Mouse (Mus musculus) embryo, embryonic 11 days (tissue): ENCODE measurements at regions not wholly inside any gene's neighbourhood (a gene's known extent, or its start where the extent isn't known, plus 50 kb on each side); places are given as distances from the start of the nearest gene placed in this dataset.

Experiments used
- DNase-seq: peaks from one replicate; pipeline ENCODE4 v3.0.0-alpha.2; 2015

DNA sequence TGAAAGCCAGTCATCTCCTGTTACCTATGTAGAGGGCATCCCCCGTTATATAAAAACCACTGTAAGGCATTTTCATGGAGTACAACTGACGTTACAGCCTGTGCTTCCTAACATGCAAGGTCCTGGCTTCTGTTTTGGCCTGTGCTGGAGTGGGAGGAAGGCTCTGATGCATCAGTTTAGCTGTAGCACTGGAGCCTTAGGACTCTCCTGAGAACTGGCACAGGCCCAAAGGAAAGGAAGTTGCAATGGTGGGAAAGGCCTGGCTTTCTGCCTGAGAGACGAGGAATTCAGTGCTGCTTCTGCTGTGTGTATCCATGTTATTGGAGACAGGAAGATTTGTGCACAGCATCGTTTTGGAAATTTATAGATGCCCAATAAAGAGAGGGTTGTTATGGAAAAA is 144.2 kb upstream of the Gm5148 start:
- DNase-seq: no peak

DNA sequence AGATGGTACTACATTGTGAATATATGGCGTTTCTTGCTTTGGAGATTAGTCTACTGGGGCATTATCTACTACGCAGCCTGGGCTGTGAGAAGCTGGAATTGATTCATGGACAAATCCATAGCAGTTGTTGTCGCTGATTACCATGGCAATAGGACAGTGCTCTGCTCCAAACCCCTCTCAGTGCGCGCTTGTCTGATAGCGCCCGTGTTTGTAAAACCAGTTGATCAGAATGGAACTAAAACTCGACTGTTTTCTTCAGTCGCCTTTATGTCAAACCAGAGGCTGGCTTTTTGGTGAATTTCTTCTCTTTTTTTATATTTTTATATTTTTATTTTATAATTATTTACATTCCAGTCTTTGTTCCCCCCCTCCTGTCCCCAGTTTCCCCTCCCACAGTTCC is 138.5 kb upstream of the Gm5148 start:
- DNase-seq: no peak

GRCm38 (mm10) chr3:37860715-37861461 is 136.6 kb upstream of the Gm5148 start:
- no peak for DNase-seq

- DNase-seq: no peak
Observed at GRCm38 (mm10) chr3:37860034-37860714, 135.9 kb upstream of the Gm5148 start.

GRCm38 (mm10) chr3:37858624-37859302 is 134.5 kb upstream of the Gm5148 start:
- no peak for DNase-seq

- DNase-seq: no peak
Observed at GRCm38 (mm10) chr3:37846191-37847003, 122.1 kb upstream of the Gm5148 start.

GRCm38 (mm10) chr3:37845313-37846023 is 121.2 kb upstream of the Gm5148 start:
- DNase-seq: no peak

DNA sequence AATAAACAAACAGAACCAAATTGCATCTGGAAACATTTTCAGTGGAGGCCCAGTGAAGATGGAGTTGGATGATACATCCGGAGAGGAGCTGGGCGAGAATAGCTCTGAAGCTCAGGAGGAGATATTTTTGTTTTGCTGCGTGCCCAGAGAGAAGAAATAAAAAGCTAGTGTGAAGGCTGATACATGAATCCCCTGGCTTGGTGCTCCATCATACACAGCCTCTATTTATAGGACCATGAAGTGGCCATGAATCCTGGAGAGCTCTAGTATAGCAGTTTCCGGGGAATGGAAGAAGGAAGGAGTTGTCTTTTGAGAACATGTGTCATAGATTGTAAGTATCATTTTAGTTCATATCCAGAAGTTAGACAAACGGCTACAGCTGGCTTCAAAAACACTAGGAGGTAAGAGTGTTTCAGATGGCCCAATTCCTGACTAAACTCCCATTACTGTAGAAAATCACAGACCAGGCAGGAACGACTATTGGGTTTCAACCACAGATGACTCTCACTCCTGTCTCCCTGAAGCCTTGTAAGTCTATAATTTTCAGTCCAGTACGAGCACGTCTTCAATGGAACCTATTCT is 120.5 kb upstream of the Gm5148 start:
- DNase-seq: no peak

GRCm38 (mm10) chr3:37842289-37842688 is 118.0 kb upstream of the Gm5148 start:
- no peak for DNase-seq

DNA sequence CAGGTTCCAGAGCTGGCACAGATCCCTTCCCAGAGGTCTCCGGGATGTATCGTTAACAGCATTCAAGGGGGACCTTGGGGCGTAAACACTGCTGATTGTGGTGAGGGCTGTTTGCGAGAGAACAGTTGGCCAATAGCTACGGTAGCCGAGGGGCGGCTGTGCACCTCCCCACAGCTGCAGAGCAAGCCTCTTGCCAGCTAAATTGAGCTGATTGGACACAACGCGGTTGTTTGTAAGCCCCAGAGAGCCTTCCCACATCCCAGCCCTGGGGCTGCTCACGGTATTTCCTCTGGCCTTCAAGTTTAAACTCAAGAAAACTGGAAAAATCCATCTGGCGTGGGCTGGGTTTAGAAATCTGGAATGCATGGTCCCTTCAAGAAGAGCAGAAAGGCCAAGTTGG is 114.6 kb upstream of the Gm5148 start:
- no peak for DNase-seq

DNA sequence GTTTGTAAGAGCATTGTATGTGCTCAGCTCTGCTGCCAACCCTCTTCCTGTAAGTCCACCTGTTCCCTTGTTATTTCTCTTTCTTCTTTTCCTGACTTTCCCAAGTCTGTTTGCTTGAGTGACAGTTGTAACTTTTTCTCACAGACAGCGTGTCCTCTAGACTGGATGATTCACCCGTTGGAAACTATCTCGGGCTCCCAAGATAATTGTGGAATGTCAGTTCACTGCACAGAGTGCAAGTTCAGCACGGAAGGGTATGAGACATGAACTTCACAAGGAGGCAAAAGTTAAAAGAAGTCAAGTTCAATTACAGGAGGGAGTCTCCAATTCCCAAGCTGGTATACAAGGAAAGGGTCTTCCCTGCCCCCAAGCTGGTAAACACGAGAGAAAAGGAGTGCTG is 112.5 kb upstream of the Gm5148 start:
- no peak for DNase-seq

GRCm38 (mm10) chr3:37835687-37836086 is 111.4 kb upstream of the Gm5148 start:
- DNase-seq: no peak

DNA sequence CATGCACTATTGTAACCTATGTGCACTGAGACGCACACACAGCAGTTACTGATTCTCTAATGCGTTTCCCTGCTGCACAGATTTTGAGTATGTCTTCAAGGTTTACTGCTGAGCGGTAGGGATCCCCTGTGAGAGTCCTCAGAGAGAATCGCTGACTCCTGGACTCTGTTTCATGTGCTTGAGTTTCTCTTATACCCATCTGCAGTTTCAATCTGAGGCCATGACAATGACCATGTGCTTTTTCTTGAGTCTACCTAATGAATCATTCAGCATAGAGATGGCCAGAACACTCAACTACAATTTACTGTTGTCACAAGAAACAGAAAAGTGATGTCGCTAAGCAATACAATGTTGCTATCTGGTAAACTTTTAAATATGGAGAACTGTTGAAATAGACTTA is 110.8 kb upstream of the Gm5148 start:
- DNase-seq: no peak

- no peak for DNase-seq
Observed at GRCm38 (mm10) chr3:37834626-37835025, 110.3 kb upstream of the Gm5148 start.

DNA sequence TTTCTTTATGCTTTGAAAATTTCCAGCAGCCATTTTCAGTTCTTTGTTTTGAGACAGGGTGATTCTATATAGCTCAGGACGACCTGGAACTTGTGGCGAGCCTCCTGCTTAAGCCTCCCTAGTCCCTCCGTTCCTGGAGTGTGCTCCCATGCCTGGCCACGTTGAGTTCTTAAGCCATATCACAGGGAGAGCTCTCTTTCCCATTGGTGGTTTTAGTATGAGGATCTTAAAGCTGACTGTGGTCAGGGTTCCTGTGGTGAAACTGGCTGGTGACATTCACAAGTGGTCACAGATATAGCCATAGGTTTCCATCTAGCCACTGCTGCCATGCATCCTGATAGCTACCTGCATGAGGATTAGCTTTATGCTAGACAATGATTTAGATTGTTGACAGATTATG is 109.1 kb upstream of the Gm5148 start:
- DNase-seq: no peak

DNA sequence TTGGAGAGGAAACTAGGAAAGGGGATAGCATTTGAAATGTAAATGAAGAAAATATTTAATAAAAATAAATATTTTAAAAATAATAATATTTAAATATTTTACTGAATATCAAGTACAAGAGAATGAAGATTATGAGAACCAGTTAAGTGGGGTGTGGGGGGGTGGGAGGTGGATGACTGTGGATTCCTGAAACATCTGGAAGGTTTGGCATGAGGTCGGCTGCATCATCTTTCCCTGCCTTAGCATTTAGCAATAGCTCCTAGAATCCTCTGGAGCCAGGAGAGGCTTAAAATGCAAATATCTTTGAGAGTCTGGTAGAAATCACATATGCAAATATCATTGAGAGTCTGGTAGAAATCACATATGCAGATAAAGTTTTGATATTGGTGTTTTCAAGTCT is 103.3 kb upstream of the Gm5148 start:
- DNase-seq: no peak

GRCm38 (mm10) chr3:37825602-37826001 is 101.3 kb upstream of the Gm5148 start:
- no peak for DNase-seq

DNA sequence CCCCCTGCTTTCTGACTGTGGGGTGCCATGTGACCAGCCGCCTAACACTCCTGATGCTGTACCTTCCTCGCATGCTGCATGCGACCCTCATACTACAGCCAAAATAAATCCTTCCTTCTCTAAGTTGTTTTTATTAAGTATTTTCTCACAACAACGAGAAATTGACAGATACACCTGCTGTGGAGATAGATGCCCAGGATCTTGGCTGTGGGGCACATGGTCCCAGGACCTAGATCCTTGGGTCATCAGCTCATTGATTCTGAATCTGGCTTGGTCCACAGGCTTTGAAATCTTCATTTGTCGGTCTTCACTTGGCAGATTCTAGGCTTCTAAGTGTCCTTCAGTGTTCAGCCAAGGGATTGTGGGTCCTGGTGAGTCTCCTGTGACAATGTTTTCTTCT is 100.4 kb upstream of the Gm5148 start:
- DNase-seq: no peak

DNA sequence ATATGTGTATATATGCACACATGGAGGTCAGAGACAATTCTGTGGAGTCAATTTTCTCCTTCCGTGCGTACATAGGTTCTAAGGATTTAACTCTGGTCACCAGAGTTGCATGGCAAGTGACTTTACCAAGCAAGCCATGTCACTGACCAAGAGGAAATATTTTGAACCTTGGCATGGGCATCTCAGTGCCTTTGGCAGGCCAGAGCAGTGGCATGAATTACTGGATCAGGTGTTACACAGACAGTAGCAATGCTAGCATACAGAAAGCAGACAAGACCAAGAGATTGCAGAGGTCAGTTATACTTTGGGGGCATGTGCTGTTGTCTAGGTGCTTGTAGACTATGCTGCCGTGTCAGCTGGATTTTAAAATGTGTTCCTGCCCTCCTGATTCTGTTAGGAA is 95.2 kb upstream of the Gm5148 start:
- no peak for DNase-seq

DNA sequence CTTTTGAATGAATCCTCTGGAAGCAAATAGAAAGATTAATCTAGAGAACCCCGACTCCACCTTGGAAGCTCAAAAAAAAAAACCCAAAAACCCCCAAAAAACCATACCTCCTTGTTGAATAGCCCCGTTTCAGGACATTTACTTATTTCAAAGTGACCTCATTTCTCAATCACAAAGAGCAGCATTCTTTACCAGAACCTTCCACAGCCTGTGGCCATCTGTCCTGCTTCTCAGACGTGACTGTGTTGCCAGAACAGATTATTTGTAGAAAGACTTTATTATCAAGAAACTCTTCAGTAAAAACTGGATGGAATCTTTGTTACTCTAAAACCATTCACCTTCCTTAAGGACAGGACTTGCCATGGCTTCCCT is 93.1 kb upstream of the Gm5148 start:
- DNase-seq: no peak

GRCm38 (mm10) chr3:37816781-37817433 is 92.6 kb upstream of the Gm5148 start:
- DNase-seq: no peak

DNA sequence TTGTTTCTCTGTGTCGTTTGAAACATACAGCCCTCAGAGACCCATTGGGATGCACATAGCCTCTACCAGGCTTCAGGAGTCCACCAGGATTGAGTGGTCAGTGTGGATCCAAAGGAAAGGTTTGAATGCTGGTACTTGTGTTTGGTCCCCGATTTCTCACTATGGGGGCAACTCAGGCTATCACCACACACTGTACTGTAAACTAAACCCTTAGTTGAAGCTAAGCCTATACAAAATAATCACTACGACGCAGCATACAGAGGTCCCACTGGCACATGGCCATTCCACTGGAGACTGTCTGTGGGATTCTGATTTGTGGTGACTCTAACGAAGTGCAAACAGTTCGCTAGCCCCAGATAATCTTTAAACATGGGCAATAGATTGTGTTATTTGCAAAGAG is 91.5 kb upstream of the Gm5148 start:
- no peak for DNase-seq
